Mouse (Mus musculus): ENCODE results near the gene Pdcd1lg2. TPM values are rescaled to one million over a fixed set of nuclear protein-coding genes. Genes with fewer than 3 reads are reported as not detected.

Pdcd1lg2 gene
- total RNA-seq, 1 experiment, result not detected

DNA sequence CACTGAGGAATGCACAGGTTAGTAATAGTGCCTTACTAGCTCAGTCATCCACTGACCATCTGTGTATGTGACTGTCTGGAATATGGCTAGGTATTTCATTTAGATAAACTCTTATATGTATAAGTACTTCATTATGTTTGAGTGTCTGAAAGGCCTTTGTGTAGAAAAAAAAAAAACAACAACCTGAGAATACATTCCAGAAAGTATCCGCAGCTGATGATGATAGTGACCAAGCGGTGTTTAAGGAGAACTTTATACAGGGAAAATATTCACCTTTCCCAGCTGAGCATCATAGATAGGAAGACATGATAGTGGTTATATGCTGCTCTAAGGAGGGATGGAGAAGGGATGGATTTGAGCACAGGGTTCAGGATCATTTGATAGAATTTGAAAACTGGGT lies 42.7 kb upstream of the Pdcd1lg2 start:
- Histone ChIP-seq H3K36me3 (ENCODE audit: control insufficient read depth, insufficient read depth, low read length, poor library complexity, severe bottlenecking) (no peaks in the 10 kb centered on the region), H3K9me3 (ENCODE audit: control insufficient read depth, insufficient read depth, low read depth, low read length) (no peaks in the 10 kb centered on the region), H3K27ac (ENCODE audit: insufficient read depth, low read depth, low read length, poor library complexity, severe bottlenecking) (no peak overlapping the region), H3K4me3 (ENCODE audit: insufficient read depth in 1 of 2, low read depth in 1 of 2, low read length in 2 of 2, poor library complexity in 1 of 2, severe bottlenecking in 1 of 2) (no peak overlapping the region), H3K9ac (ENCODE audit: insufficient read depth, low read depth, low read length, poor library complexity, severe bottlenecking) (no peak overlapping the region), H3K4me1 (ENCODE audit: control insufficient read depth in 2 of 2, insufficient read depth in 2 of 2, low read length in 2 of 2, poor library complexity in 1 of 2) (peaks cover 0 to 6% of the 10 kb centered on the region in 2 experiments; a peak in 2 of 4 replicates)
- no peak for DNase-seq (ENCODE audit: low read depth, low spot score)
- TF ChIP-seq ZNF384 (IDR thresholded peaks at IDR 0.05; ENCODE audit: low read depth, low read length) (no peak), HCFC1 (IDR thresholded peaks at IDR 0.05; ENCODE audit: borderline replicate concordance, insufficient read depth, low read length) (no peak), ZC3H11A (IDR thresholded peaks at IDR 0.05; ENCODE audit: borderline replicate concordance, low read depth, low read length) (no peak), CHD2 (IDR thresholded peaks at IDR 0.05; ENCODE audit: low read depth, low read length) (no peak), MAFK (IDR thresholded peaks at IDR 0.05; ENCODE audit: insufficient read depth, low read depth, low read length) (no peak)
- in situ Hi-C loops (cut with MboI; ENCODE audit: low sequenced_read_pairs in 2 of 2, unreplicated experiment in 2 of 2), result no loop called here

DNA sequence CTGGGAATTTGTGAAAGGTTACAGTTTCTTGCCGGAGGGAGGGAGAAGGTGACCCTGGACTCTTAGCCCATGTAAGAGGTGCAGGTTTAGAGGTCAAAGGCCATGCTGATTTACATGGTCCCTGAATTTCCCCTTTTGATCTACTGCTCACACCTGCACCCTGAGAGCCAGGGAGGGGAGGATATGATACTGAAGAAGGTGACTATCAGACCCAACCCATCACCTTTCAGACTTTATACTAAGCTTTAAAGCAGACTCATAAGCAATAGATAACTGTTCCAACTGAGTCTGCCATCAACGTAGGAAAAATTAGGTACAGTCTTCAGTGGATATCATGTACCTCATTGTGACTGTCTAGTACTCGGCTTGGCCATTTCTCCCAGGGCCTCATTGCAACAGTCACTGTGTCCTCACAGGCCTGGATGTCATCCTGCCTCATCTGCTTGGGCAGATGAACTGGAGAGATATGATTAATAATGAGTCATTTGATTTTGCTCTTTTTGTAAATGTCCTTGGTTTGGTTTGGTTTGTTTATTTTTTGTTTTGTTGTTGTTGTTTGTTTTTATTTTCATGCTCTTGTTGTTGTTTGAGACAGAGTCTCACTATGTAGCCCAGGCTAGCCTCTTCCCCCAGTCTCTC lies 41.9 kb upstream of the Pdcd1lg2 start:
- no peaks in the 10 kb centered on the region for H3K36me3 ChIP-seq (ENCODE audit: control insufficient read depth, insufficient read depth, low read length, poor library complexity, severe bottlenecking)
- no peak for DNase-seq (ENCODE audit: low read depth, low spot score)
- H3K9ac ChIP-seq (ENCODE audit: insufficient read depth, low read depth, low read length, poor library complexity, severe bottlenecking), result no peak overlapping the region
- no peaks in the 10 kb centered on the region for H3K9me3 ChIP-seq (ENCODE audit: control insufficient read depth, insufficient read depth, low read depth, low read length)
- in situ Hi-C loops (cut with MboI; ENCODE audit: low sequenced_read_pairs in 2 of 2, unreplicated experiment in 2 of 2), result no loop called here
- TF ChIP-seq ZC3H11A (IDR thresholded peaks at IDR 0.05; ENCODE audit: borderline replicate concordance, low read depth, low read length) (no peak), CHD2 (IDR thresholded peaks at IDR 0.05; ENCODE audit: low read depth, low read length) (no peak), HCFC1 (IDR thresholded peaks at IDR 0.05; ENCODE audit: borderline replicate concordance, insufficient read depth, low read length) (no peak), MAFK (IDR thresholded peaks at IDR 0.05; ENCODE audit: insufficient read depth, low read depth, low read length) (no peak), ZNF384 (IDR thresholded peaks at IDR 0.05; ENCODE audit: low read depth, low read length) (no peak)
- H3K4me3 ChIP-seq (ENCODE audit: insufficient read depth in 1 of 2, low read depth in 1 of 2, low read length in 2 of 2, poor library complexity in 1 of 2, severe bottlenecking in 1 of 2), result no peak overlapping the region
- peaks cover 0 to 6% of the 10 kb centered on the region in 2 experiments; a peak in 2 of 4 replicates for H3K4me1 ChIP-seq (ENCODE audit: control insufficient read depth in 2 of 2, insufficient read depth in 2 of 2, low read length in 2 of 2, poor library complexity in 1 of 2)
- no peak overlapping the region for H3K27ac ChIP-seq (ENCODE audit: insufficient read depth, low read depth, low read length, poor library complexity, severe bottlenecking)

DNA sequence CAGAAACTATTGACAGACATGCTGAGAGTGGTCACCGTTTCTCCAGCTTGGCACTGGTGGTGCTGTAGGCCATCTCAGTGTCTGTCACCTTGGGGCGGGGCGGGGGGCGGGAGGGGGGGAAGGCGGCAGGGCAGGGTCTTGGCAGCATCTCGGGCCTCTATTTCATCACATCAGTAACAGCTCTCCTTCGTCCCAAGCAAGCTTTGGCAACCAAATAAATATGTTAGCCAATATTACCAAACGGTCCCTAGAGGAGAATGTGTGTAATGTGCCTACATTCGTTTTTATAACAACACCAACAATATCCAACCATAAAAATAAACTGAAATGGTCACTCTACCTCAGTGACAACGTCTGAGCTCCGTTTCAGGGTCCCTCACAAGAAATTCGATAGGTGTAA lies 40.6 kb upstream of the Pdcd1lg2 start:
- Histone ChIP-seq H3K36me3 (ENCODE audit: control insufficient read depth, insufficient read depth, low read length, poor library complexity, severe bottlenecking) (no peaks in the 10 kb centered on the region), H3K4me3 (ENCODE audit: insufficient read depth in 1 of 2, low read depth in 1 of 2, low read length in 2 of 2, poor library complexity in 1 of 2, severe bottlenecking in 1 of 2) (no peak overlapping the region), H3K9me3 (ENCODE audit: control insufficient read depth, insufficient read depth, low read depth, low read length) (no peaks in the 10 kb centered on the region), H3K27ac (ENCODE audit: insufficient read depth, low read depth, low read length, poor library complexity, severe bottlenecking) (no peak overlapping the region), H3K4me1 (ENCODE audit: control insufficient read depth in 2 of 2, insufficient read depth in 2 of 2, low read length in 2 of 2, poor library complexity in 1 of 2) (peaks cover 0 to 2% of the 10 kb centered on the region in 2 experiments; a peak in 2 of 4 replicates), H3K9ac (ENCODE audit: insufficient read depth, low read depth, low read length, poor library complexity, severe bottlenecking) (no peak overlapping the region)
- in situ Hi-C loops (cut with MboI; ENCODE audit: low sequenced_read_pairs in 2 of 2, unreplicated experiment in 2 of 2), result no loop called here
- TF ChIP-seq HCFC1 (IDR thresholded peaks at IDR 0.05; ENCODE audit: borderline replicate concordance, insufficient read depth, low read length) (no peak), CHD2 (IDR thresholded peaks at IDR 0.05; ENCODE audit: low read depth, low read length) (no peak), ZC3H11A (IDR thresholded peaks at IDR 0.05; ENCODE audit: borderline replicate concordance, low read depth, low read length) (no peak), MAFK (IDR thresholded peaks at IDR 0.05; ENCODE audit: insufficient read depth, low read depth, low read length) (no peak), ZNF384 (IDR thresholded peaks at IDR 0.05; ENCODE audit: low read depth, low read length) (no peak)
- DNase-seq (ENCODE audit: low read depth, low spot score), result no peak

DNA sequence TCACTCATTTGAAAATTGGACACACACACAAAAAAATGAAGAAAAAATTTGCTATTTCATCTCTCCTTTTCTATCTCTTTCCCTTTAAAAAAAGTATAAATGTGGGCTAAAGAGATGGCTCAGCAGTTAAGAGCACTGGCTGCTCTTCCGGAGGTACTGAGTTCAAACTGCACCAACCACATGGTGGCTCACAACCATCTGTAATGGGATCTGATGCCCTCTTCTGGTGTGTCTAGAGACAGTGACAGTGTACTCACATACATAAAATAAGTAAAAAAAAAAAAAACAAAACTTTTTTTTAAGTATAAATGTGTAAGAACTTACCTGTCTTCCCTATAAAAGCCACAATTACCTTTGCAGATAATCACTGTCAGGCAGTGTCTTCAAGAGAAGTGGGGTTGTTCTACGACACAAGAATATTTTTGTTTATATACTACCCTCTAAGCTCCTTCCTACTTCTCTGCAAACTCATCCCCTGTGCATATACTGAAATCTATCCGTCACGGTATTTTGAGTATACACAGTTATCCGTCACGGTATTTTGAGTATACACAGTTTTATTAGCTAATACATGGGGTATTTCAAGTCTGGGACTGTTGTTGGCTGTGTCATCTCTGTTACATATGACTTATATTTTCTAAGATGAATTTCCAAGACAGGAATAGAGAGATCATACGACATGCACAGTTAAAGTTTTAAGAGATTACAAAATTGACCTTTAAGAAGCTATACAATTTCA lies 40.0 kb upstream of the Pdcd1lg2 start:
- no peak overlapping the region for H3K9ac ChIP-seq (ENCODE audit: insufficient read depth, low read depth, low read length, poor library complexity, severe bottlenecking)
- H3K9me3 ChIP-seq (ENCODE audit: control insufficient read depth, insufficient read depth, low read depth, low read length), result no peaks in the 10 kb centered on the region
- TF ChIP-seq HCFC1 (IDR thresholded peaks at IDR 0.05; ENCODE audit: borderline replicate concordance, insufficient read depth, low read length) (no peak), MAFK (IDR thresholded peaks at IDR 0.05; ENCODE audit: insufficient read depth, low read depth, low read length) (no peak), CHD2 (IDR thresholded peaks at IDR 0.05; ENCODE audit: low read depth, low read length) (no peak), ZC3H11A (IDR thresholded peaks at IDR 0.05; ENCODE audit: borderline replicate concordance, low read depth, low read length) (no peak), ZNF384 (IDR thresholded peaks at IDR 0.05; ENCODE audit: low read depth, low read length) (no peak)
- H3K27ac ChIP-seq (ENCODE audit: insufficient read depth, low read depth, low read length, poor library complexity, severe bottlenecking), result no peak overlapping the region
- no peak for DNase-seq (ENCODE audit: low read depth, low spot score)
- H3K4me1 ChIP-seq (ENCODE audit: control insufficient read depth in 2 of 2, insufficient read depth in 2 of 2, low read length in 2 of 2, poor library complexity in 1 of 2), result peaks cover 0 to 2% of the 10 kb centered on the region in 2 experiments; a peak in 2 of 4 replicates
- in situ Hi-C loops (cut with MboI; ENCODE audit: low sequenced_read_pairs in 2 of 2, unreplicated experiment in 2 of 2), result no loop called here
- no peaks in the 10 kb centered on the region for H3K36me3 ChIP-seq (ENCODE audit: control insufficient read depth, insufficient read depth, low read length, poor library complexity, severe bottlenecking)
- H3K4me3 ChIP-seq (ENCODE audit: insufficient read depth in 1 of 2, low read depth in 1 of 2, low read length in 2 of 2, poor library complexity in 1 of 2, severe bottlenecking in 1 of 2), result no peak overlapping the region

Data from ES-E14 (cell line).